Mouse (Mus musculus) frontal cortex, postnatal 14 days (tissue): ENCODE measurements around the gene Aes.

Experiments used
- DNase-seq, 2 experiments: peaks; one replicate each; pipeline ENCODE4 v3.0.0; 2022; ENCODE audit warnings: low spot score in 2 of 2

The Aes gene

GRCm38 (mm10) chr10:81597137-81597950 lies 38.1 kb downstream of the Aes start:
- DNase-seq, result no peak

GRCm38 (mm10) chr10:81598342-81598741 lies 39.1 kb downstream of the Aes start:
- no peak for DNase-seq

- no peak for DNase-seq
Measured at GRCm38 (mm10) chr10:81598871-81599270, 39.6 kb downstream of the Aes start.

- no peak for DNase-seq
Measured at GRCm38 (mm10) chr10:81599630-81600029, 40.3 kb downstream of the Aes start.

- DNase-seq, result no peak
Measured at GRCm38 (mm10) chr10:81600096-81600495, 40.8 kb downstream of the Aes start.

GRCm38 (mm10) chr10:81600738-81601203 lies 41.5 kb downstream of the Aes start, which contains the start of gene Tle6:
Gene Tle6 (minus strand): TSS chr10:81601073.
- DNase-seq, result peak; percentile 90 to 91

- no peak for DNase-seq
Measured at GRCm38 (mm10) chr10:81601396-81601905, 42.2 kb downstream of the Aes start.

- no peak for DNase-seq
Measured at GRCm38 (mm10) chr10:81602741-81603151, 43.5 kb downstream of the Aes start.

GRCm38 (mm10) chr10:81604019-81604967 lies 45.0 kb downstream of the Aes start:
- no peak for DNase-seq

GRCm38 (mm10) chr10:81604968-81605665 lies 45.8 kb downstream of the Aes start:
- peak; percentile 75 to 84 for DNase-seq

GRCm38 (mm10) chr10:81605666-81605973 lies 46.3 kb downstream of the Aes start:
- no peak for DNase-seq

GRCm38 (mm10) chr10:81605974-81606751 lies 46.9 kb downstream of the Aes start, which contains the start of gene BC025920:
Gene BC025920 (plus strand): TSS chr10:81606270.
- DNase-seq, result peak; percentile 91 to 92

GRCm38 (mm10) chr10:81608308-81608707 lies 49.0 kb downstream of the Aes start:
- DNase-seq, result no peak

GRCm38 (mm10) chr10:81612779-81613178 lies 53.5 kb downstream of the Aes start:
- DNase-seq, result no peak

- DNase-seq, result no peak
Measured at GRCm38 (mm10) chr10:81615486-81615885, 56.2 kb downstream of the Aes start.
